Mouse (Mus musculus): ENCODE measurements around the gene Gm45799. TPM values are rescaled to one million over a fixed set of nuclear protein-coding genes. Genes with fewer than 3 reads are reported as not detected.
A peak's percentile ranks its signal among the peaks of the same experiment; 100 is the strongest.

Gene Gm45799
- polyA plus RNA-seq, 1 experiment from 2014 or later, result 34.3 TPM

DNA sequence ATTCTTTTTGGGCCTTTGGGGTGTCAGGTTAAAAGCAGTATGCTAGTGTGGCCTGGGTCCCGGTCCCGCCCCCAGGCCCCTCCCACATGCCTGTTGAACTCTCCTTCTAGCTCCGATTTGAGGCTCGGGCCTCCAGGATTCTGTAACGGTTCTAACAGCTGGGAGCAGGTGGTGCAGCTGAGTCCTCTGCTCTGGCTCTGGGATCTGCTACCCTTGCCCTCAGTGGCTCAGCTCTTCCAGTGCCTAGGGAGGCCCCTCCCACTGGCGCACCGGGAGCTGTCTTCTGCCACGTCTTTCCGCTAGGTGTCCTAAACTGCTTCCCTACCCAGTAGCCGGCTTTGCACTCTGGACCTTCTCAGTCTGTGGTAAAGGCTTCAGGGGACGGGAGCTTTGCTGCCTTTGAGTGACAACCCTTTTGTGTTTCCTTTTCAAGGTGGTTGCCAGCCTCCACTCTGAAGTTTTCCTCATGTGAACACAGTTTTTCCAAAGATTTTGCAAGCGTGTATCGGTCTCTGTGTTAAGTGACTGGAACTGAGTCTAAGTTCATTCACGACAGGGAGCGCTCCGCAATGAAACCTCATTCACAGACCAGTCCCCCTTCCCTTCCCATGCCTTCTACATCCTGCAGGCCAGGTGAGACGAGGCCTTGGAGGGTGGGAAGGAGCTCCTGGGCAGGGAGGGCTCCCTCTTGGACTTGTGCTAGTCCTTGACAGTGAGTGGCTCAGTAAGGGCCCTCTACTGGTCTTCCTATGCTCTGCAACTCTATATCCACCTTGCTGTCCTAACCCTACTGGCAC lies 10.5 kb downstream of the Gm45799 start, which contains the start of gene Dnhd1:
Gene Dnhd1 (plus strand): TSS at position 189 of the 797 bp plus-strand sequence.
- 2% methylated on average over 17 of the region's 17 CpGs for WGBS
- Histone ChIP-seq H3K27ac (peak within 1 kb of the TSS; percentile 51), H3K4me1 (peaks cover 8% of the 10 kb centered on the region)

GRCm38 (mm10) chr7:105685541-105686197 lies 45.3 kb downstream of the Gm45799 start:
- no peak overlapping the region for H3K4me3 ChIP-seq
- H3K4me1 ChIP-seq, result no peaks in the 10 kb centered on the region
- 9% methylated on average over 13 of the region's 13 CpGs for WGBS
- no peak for ATAC-seq (ENCODE audit: borderline replicate concordance, extremely low read depth, low FRiP score, low TSS enrichment)
- H3K27me3 ChIP-seq, result no peaks in the 10 kb centered on the region
- H3K9ac ChIP-seq, result no peak overlapping the region
- no peak overlapping the region for H3K27ac ChIP-seq
- no peaks in the 10 kb centered on the region for H3K9me3 ChIP-seq
- H3K36me3 ChIP-seq, result no peaks in the 10 kb centered on the region
- H3K4me2 ChIP-seq, result no peak overlapping the region

More for the DNA sequence above, 10.5 kb downstream of the Gm45799 start, which contains the start of gene Dnhd1:
- Histone ChIP-seq H3K4me3 (peak within 1 kb of the TSS; percentile 43), H3K9me3 (no peaks in the 10 kb centered on the region), H3K36me3 (0 out of 2 replicates have a peak, but pooled peaks cover 4% of the 10 kb centered on the region), H3K4me2 (peak within 1 kb of the TSS; percentile 77), H3K27me3 (no peaks in the 10 kb centered on the region), H3K9ac (peak within 1 kb of the TSS; percentile 37)
- ATAC-seq (ENCODE audit: borderline replicate concordance, extremely low read depth, low FRiP score, low TSS enrichment), result peak; percentile 95

DNA sequence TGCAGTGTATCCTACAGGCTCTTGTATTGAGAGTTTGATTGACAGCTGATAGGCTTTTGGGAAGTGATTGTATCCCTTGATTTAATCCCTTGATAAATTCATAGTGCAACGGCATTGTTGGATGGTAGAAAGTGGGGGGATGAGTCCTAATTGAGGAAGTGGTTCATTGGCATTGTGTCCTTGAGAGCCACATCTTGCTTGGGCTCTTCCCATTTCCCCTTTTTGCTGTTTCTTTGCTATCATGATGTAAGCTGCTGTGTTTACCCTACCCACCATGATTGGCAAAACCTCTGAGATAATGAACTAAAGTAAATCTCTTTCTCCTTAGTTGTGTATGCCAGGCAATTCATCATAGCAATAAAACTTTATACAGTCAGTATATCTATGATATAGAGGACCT lies 50.5 kb downstream of the Gm45799 start:
- no peak for ATAC-seq (ENCODE audit: borderline replicate concordance, extremely low read depth, low FRiP score, low TSS enrichment)
- H3K4me2 ChIP-seq, result no peak overlapping the region
- no peaks in the 10 kb centered on the region for H3K27me3 ChIP-seq
- H3K36me3 ChIP-seq, result no peaks in the 10 kb centered on the region
- H3K9ac ChIP-seq, result no peak overlapping the region
- no peaks in the 10 kb centered on the region for H3K4me1 ChIP-seq
- 67% methylated on average over 1 of the region's 1 CpGs for WGBS
- H3K4me3 ChIP-seq, result no peak overlapping the region
- no peaks in the 10 kb centered on the region for H3K9me3 ChIP-seq
- H3K27ac ChIP-seq, result no peak overlapping the region

GRCm38 (mm10) chr7:105703184-105703583 lies 62.8 kb downstream of the Gm45799 start:
- H3K27me3 ChIP-seq, result no peaks in the 10 kb centered on the region
- H3K9me3 ChIP-seq, result no peaks in the 10 kb centered on the region

DNA sequence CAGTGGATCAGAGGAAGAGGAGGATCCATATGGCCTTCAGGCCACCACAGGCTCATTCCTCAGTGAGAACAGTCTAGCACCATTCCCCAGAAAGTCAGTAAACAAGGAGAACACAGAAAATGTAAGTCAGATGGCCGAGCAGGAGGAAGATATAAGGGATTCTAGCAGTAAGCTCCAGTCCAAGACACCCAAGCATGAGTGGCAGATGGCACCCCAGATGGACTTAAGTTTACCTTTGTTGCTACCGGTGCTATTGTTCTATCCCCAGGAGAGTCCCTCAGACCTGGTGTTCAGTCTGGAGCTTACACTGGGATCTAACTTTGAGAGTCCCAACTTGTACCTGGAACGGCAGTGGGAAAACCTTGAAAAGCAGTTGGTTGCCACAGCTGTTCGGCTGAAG lies 63.5 kb downstream of the Gm45799 start:
- Histone ChIP-seq H3K36me3 (no peaks in the 10 kb centered on the region), H3K9me3 (no peaks in the 10 kb centered on the region), H3K4me2 (no peak overlapping the region), H3K9ac (no peak overlapping the region), H3K27me3 (no peaks in the 10 kb centered on the region), H3K27ac (no peak overlapping the region), H3K4me1 (no peaks in the 10 kb centered on the region), H3K4me3 (no peak overlapping the region)
- WGBS, result 92% methylated on average over 4 of the region's 4 CpGs
- no peak for ATAC-seq (ENCODE audit: borderline replicate concordance, extremely low read depth, low FRiP score, low TSS enrichment)

More at GRCm38 (mm10) chr7:105703184-105703583, 62.8 kb downstream of the Gm45799 start:
- Histone ChIP-seq H3K4me2 (no peak overlapping the region), H3K4me3 (no peak overlapping the region), H3K27ac (no peak overlapping the region), H3K4me1 (no peaks in the 10 kb centered on the region), H3K9ac (no peak overlapping the region), H3K36me3 (no peaks in the 10 kb centered on the region)
- no peak for ATAC-seq (ENCODE audit: borderline replicate concordance, extremely low read depth, low FRiP score, low TSS enrichment)
- WGBS, result 86% methylated on average over 16 of the region's 16 CpGs

DNA sequence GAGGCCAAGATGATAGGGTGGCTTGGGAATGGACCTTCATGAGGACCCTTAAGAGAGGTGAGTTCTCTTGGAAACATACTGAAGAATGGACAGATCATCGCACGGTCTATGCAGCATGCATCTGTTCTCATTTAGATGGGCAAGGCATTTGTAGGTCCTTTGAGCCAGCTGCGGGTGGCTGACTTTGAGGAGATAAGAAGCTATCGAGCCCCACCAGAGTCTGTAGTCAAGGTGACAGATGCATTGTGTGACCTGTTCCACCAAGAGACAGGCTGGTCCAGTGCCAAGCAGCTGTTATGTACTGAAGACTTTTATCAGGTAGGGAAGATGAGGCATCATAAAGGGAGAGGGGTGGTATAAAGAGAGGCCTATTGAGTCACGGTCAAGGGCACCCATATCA lies 68.4 kb downstream of the Gm45799 start:
- H3K27me3 ChIP-seq, result no peaks in the 10 kb centered on the region
- no peak overlapping the region for H3K9ac ChIP-seq
- no peak overlapping the region for H3K4me3 ChIP-seq
- ATAC-seq (ENCODE audit: borderline replicate concordance, extremely low read depth, low FRiP score, low TSS enrichment), result no peak
- H3K27ac ChIP-seq, result no peak overlapping the region
- no peaks in the 10 kb centered on the region for H3K9me3 ChIP-seq
- H3K36me3 ChIP-seq, result no peaks in the 10 kb centered on the region
- H3K4me1 ChIP-seq, result no peaks in the 10 kb centered on the region
- WGBS, result 91% methylated on average over 5 of the region's 5 CpGs
- H3K4me2 ChIP-seq, result no peak overlapping the region

GRCm38 (mm10) chr7:105715366-105715765 lies 75.0 kb downstream of the Gm45799 start:
- WGBS, result 48% methylated on average over 3 of the region's 3 CpGs
- no peak overlapping the region for H3K4me2 ChIP-seq
- ATAC-seq (ENCODE audit: borderline replicate concordance, extremely low read depth, low FRiP score, low TSS enrichment), result no peak

DNA sequence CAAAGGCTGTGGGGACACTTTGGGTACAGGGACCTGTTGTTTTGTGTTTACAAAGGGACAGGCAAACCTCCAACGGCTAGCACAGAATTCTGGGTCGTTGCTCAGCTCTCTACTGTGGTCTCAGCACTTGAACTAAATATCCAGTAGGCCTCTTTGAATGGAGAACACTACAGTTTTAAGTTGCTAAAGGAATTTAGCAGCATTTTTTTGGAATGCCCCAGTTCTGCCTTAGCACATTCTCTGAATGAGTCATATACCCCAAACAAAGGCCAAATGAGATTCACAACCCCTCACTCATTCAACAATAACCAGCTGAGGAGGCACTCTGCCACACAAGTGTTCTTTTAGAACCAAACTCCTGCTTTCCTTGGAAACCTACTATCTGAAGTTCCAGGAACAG lies 81.6 kb downstream of the Gm45799 start:
- Histone ChIP-seq H3K9me3 (no peaks in the 10 kb centered on the region), H3K36me3 (no peaks in the 10 kb centered on the region), H3K27me3 (no peaks in the 10 kb centered on the region), H3K9ac (no peak overlapping the region), H3K4me1 (no peaks in the 10 kb centered on the region), H3K4me2 (no peak overlapping the region), H3K27ac (no peak overlapping the region), H3K4me3 (no peak overlapping the region)
- 61% methylated on average over 2 of the region's 2 CpGs for WGBS
- ATAC-seq (ENCODE audit: borderline replicate concordance, extremely low read depth, low FRiP score, low TSS enrichment), result no peak

More at GRCm38 (mm10) chr7:105715366-105715765, 75.0 kb downstream of the Gm45799 start:
- Histone ChIP-seq H3K4me1 (no peaks in the 10 kb centered on the region), H3K4me3 (no peak overlapping the region), H3K9ac (no peak overlapping the region), H3K36me3 (no peaks in the 10 kb centered on the region), H3K27me3 (no peaks in the 10 kb centered on the region), H3K27ac (no peak overlapping the region), H3K9me3 (no peaks in the 10 kb centered on the region)

GRCm38 (mm10) chr7:105726144-105726979 lies 86.0 kb downstream of the Gm45799 start:
- Histone ChIP-seq H3K27ac (no peak overlapping the region), H3K9me3 (no peaks in the 10 kb centered on the region), H3K4me2 (no peak overlapping the region), H3K9ac (no peak overlapping the region), H3K36me3 (peaks cover 11% of the 10 kb centered on the region), H3K27me3 (no peaks in the 10 kb centered on the region), H3K4me3 (no peak overlapping the region), H3K4me1 (no peaks in the 10 kb centered on the region)
- 82% methylated on average over 4 of the region's 4 CpGs for WGBS
- no peak; the same call in 1 of the 2 replicates for ATAC-seq (ENCODE audit: borderline replicate concordance, extremely low read depth, low FRiP score, low TSS enrichment)

GRCm38 (mm10) chr7:105726980-105727325 lies 86.6 kb downstream of the Gm45799 start:
- H3K9ac ChIP-seq, result no peak overlapping the region
- no peak overlapping the region for H3K4me2 ChIP-seq
- H3K27ac ChIP-seq, result no peak overlapping the region
- H3K36me3 ChIP-seq, result peaks cover 17% of the 10 kb centered on the region
- H3K9me3 ChIP-seq, result no peaks in the 10 kb centered on the region
- no peak overlapping the region for H3K4me3 ChIP-seq
- H3K4me1 ChIP-seq, result no peaks in the 10 kb centered on the region
- WGBS, result 96% methylated on average over 4 of the region's 4 CpGs
- ATAC-seq (ENCODE audit: borderline replicate concordance, extremely low read depth, low FRiP score, low TSS enrichment), result no peak
- no peaks in the 10 kb centered on the region for H3K27me3 ChIP-seq

GRCm38 (mm10) chr7:105728701-105729428 lies 88.5 kb downstream of the Gm45799 start:
- Histone ChIP-seq H3K4me3 (no peak overlapping the region), H3K9me3 (no peaks in the 10 kb centered on the region), H3K36me3 (peaks cover 36% of the 10 kb centered on the region), H3K4me1 (no peaks in the 10 kb centered on the region), H3K27me3 (no peaks in the 10 kb centered on the region), H3K27ac (no peak overlapping the region), H3K4me2 (no peak overlapping the region), H3K9ac (no peak overlapping the region)
- WGBS, result 79% methylated on average over 6 of the region's 6 CpGs
- no peak for ATAC-seq (ENCODE audit: borderline replicate concordance, extremely low read depth, low FRiP score, low TSS enrichment)
